Mouse (Mus musculus) hindbrain, embryonic 13.5 days (tissue): ENCODE data around the gene Krtap4-16. TPM values are rescaled to one million over a fixed set of nuclear protein-coding genes. Genes with fewer than 3 reads are reported as not detected.
"Not testable (repeated sequence)": the region's sequence is repeated elsewhere in the genome, so short reads cannot be mapped to it uniquely, and the experiment has no call there.

Experiments used
- ATAC-seq: fragments of 200-750 bp; cut with Nextera tagmentation; 2 replicates; pipeline ENCODE4 v1.8.0; 2017; ENCODE audit warnings: moderate TSS enrichment; ENCODE audit not compliant: low FRiP score
- H3K27ac ChIP-seq: fragments of 300-500 bp; sonication (generic); 2 replicates; pipeline ENCODE4 v1.5.1; 2015; ENCODE audit warnings: inconsistent platforms, mild to moderate bottlenecking, moderate library complexity
- H3K27me3 ChIP-seq: fragments of 300-500 bp; sonication (generic); 2 replicates; pipeline ENCODE4 v1.6.1; 2015; ENCODE audit warnings: mild to moderate bottlenecking, inconsistent platforms
- H3K36me3 ChIP-seq: fragments of 300-500 bp; sonication (generic); 2 replicates; pipeline ENCODE4 v1.6.1; 2015; ENCODE audit warnings: mild to moderate bottlenecking, inconsistent platforms
- H3K4me1 ChIP-seq: fragments of 300-500 bp; sonication (generic); replicated peaks from 2 replicates; pipeline ENCODE4 v1.6.1; 2015; ENCODE audit warnings: inconsistent platforms
- H3K4me2 ChIP-seq: fragments of 300-500 bp; sonication (generic); 2 replicates; pipeline ENCODE4 v1.6.1; 2015; ENCODE audit warnings: inconsistent platforms, mild to moderate bottlenecking, moderate library complexity
- H3K4me3 ChIP-seq: fragments of 300-500 bp; sonication (generic); 2 replicates; pipeline ENCODE4 v1.5.1; 2015; ENCODE audit warnings: mild to moderate bottlenecking, inconsistent platforms
- H3K9ac ChIP-seq: fragments of 300-500 bp; sonication (generic); 2 replicates; pipeline ENCODE4 v1.6.1; 2015; ENCODE audit warnings: mild to moderate bottlenecking, inconsistent platforms
- H3K9me3 ChIP-seq: fragments of 300-500 bp; sonication (generic); 2 replicates; pipeline ENCODE4 v1.6.1; 2016; ENCODE audit warnings: inconsistent platforms
- WGBS: fragments of 180-500 bp; shearing (Covaris S2); methylation state at CpG from one replicate; pipeline ENCODE4 v1.1.7; 2015; 5-methylcytosine and 5-hydroxymethylcytosine counted together
- polyA plus RNA-seq: library from polyadenylated mRNA; unstranded; fragments of >200 nt; fragmentation: Nextera tagmentation; extraction: Ambion mirVana; gene quantifications from 2 replicates; pipeline ENCODE4 v1.2.1, GENCODE M21; 2015

The Krtap4-16 gene
- polyA plus RNA-seq, result not detected in 2 replicates

DNA sequence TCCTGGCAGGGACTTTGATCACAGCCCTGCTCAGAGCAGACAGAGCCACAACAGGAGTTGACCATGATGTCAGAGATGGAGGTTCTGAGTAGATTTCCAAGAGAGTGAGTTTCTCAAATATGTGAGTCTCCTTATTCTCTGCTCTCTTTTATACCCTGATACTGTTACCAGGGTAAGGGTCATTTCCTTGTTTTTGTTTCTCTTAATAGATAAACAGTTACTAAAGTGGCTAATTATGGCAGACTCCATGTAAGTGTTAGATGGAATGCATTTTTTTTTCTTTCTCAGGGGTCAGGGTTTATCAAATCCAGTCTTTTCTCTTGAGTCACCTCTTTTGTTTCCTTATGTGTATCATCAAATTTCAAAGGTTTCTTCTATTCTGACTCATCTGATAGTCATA lies at the start of gene Krtap4-16:
Gene Krtap4-16 (minus strand): TSS at position 101 of the 400 bp plus-strand sequence.
- Histone ChIP-seq H3K9ac (no peak within 1 kb of the TSS), H3K36me3 (no peaks in the 10 kb centered on the region), H3K27ac (no peak within 1 kb of the TSS), H3K27me3 (no peaks in the 10 kb centered on the region), H3K4me2 (no peak within 1 kb of the TSS), H3K4me3 (no peak within 1 kb of the TSS), H3K4me1 (no peaks in the 10 kb centered on the region), H3K9me3 (no peaks in the 10 kb centered on the region)
- no peak for ATAC-seq

DNA sequence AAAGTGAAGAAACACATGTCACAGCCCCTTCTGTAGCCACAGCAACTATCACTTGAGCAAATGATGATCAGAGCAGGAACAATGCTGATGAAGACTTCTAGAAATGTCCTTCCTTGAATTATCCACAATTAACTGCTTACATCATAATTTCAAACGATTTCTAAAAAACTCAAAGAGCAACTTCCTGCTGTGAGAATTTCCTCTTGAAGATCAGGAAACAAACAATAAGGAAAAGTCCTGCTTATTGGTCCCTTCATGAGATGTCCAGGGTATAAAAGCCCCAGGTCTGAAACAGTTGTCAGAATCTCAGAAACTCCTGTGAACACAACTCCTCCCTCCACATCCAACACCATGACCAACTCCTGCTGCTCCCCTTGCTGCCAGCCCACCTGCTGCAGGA lies 27.5 kb upstream of the Krtap4-16 start, which contains the start of gene Gm11567:
Gene Gm11567 (plus strand): TSS at position 301 of the 400 bp plus-strand sequence.
- 74% methylated on average over 1 of the region's 1 CpGs for WGBS
- not testable (repeated sequence) for H3K27ac ChIP-seq, ATAC-seq, H3K36me3 ChIP-seq, H3K4me2 ChIP-seq, H3K4me3 ChIP-seq, H3K27me3 ChIP-seq, H3K9ac ChIP-seq, H3K9me3 ChIP-seq, H3K4me1 ChIP-seq

DNA sequence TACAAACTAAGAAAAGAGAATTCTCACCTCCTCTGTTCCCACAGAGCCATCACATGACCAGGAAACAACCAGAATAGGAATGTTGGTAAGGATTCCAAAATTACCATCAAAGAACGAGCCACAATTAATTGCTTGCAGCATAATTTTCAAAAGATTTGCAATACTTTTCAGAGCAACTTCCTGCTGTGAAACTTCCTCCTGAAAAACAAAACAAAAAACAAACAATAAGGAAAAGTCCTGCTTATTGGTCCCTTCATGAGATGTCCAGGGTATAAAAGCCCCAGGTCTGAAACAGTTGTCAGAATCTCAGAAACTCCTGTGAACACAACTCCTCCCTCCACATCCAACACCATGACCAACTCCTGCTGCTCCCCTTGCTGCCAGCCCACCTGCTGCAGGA lies 21.7 kb upstream of the Krtap4-16 start, which contains the start of gene Krtap9-1:
Gene Krtap9-1 (plus strand): TSS at position 301 of the 400 bp plus-strand sequence.
- not testable (repeated sequence) for ATAC-seq, H3K9me3 ChIP-seq, H3K4me1 ChIP-seq, H3K27me3 ChIP-seq, H3K36me3 ChIP-seq, H3K27ac ChIP-seq, H3K4me2 ChIP-seq, H3K4me3 ChIP-seq, H3K9ac ChIP-seq
- 82% methylated on average over 1 of the region's 1 CpGs for WGBS

DNA sequence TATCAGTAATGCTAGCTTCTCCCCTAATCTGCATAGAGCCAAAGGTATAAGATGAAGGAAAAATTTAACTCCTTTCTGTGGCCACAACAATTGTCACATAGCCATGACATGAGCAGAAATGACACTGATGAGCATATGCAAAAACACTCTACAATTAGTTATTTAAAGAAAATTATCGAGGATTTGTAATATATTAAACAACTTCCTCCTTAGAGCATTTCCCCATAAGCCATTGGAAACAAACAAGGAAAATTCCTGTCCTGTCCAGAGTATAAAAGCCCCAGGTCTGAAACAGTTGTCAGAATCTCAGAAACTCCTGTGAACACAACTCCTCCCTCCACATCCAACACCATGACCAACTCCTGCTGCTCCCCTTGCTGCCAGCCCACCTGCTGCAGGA lies 12.8 kb upstream of the Krtap4-16 start, which contains the start of gene Gm11559:
Gene Gm11559 (plus strand): TSS at position 301 of the 400 bp plus-strand sequence.
- not testable (repeated sequence) for H3K9me3 ChIP-seq, H3K4me3 ChIP-seq, H3K9ac ChIP-seq, H3K27me3 ChIP-seq, H3K36me3 ChIP-seq, ATAC-seq, H3K27ac ChIP-seq, H3K4me2 ChIP-seq, H3K4me1 ChIP-seq
- 82% methylated on average over 1 of the region's 1 CpGs for WGBS

DNA sequence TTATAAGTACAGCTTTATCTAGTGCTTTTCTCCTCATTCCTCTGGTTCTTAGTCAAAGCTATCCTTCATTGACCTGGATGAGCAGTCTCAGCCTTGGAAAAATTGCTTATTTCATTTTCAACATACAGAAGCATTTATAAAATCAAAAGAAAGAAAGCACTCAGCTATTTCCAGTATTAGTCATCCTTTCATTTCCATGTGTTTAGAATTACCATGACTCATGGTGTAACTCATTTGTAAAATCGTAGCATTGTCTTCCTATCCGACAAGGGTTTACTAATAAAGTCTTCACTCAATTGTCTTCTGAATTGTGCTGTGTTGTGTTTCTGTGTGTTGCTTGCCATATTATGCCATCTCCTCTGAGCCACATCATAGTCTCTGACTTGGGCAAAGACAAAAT lies 7.4 kb upstream of the Krtap4-16 start:
- H3K4me3 ChIP-seq, result no peak overlapping the region
- WGBS, result 88% methylated on average over 2 of the region's 2 CpGs

DNA sequence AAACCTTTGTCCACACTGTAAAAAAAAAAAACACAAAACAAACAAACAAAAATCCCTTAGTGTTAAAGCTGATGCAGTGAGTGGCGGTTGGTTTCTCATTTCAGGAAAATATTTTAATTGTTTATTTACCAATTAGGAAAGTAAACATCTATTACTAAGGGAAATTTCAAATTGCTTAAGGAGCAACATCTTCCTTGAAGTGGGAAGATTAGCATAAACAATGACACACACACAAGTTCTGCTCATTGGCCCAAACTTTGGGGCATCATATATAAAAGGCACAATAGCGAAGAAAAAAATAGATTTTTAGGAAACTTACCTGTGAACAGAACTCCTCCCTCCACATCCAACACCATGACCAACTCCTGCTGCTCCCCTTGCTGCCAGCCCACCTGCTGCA lies 6.2 kb upstream of the Krtap4-16 start, which contains the start of gene Gm11568:
Gene Gm11568 (plus strand): TSS at position 301 of the 400 bp plus-strand sequence.
- no peak for ATAC-seq
- no peaks in the 10 kb centered on the region for H3K36me3 ChIP-seq
- H3K9ac ChIP-seq, result no peak within 1 kb of the TSS
- no peaks in the 10 kb centered on the region for H3K27me3 ChIP-seq
- no peak within 1 kb of the TSS for H3K4me3 ChIP-seq
- no peak within 1 kb of the TSS for H3K4me2 ChIP-seq
- no peak within 1 kb of the TSS for H3K27ac ChIP-seq
- H3K9me3 ChIP-seq, result no peaks in the 10 kb centered on the region
- H3K4me1 ChIP-seq, result no peaks in the 10 kb centered on the region
- 88% methylated on average over 2 of the region's 2 CpGs for WGBS

More for the DNA sequence above, 7.4 kb upstream of the Krtap4-16 start:
- no peak overlapping the region for H3K9ac ChIP-seq
- H3K36me3 ChIP-seq, result no peaks in the 10 kb centered on the region
- no peaks in the 10 kb centered on the region for H3K9me3 ChIP-seq
- H3K4me2 ChIP-seq, result no peak overlapping the region
- H3K27me3 ChIP-seq, result no peaks in the 10 kb centered on the region
- ATAC-seq, result no peak
- H3K4me1 ChIP-seq, result no peaks in the 10 kb centered on the region
- H3K27ac ChIP-seq, result no peak overlapping the region

DNA sequence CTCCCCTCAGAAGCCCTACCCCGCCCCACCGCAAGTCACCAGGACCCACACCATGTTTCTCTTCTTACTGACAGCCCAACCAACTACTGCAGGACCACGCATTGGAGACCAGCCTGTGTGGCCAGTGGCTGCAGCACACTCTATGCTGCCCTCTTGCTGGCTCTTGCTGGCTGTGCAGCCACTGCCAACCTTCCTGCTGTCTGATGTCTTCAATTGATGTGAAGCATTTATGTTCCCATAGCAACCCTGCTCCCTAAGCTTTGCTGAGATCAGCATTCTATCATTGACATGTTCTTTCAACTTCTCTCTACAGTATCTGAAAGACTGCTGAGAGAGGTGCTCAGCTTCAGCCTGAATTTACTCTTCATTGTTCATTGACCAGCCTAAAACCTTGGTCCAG lies 2.7 kb upstream of the Krtap4-16 start:
- no peak overlapping the region for H3K27ac ChIP-seq
- no peak overlapping the region for H3K4me2 ChIP-seq
- ATAC-seq, result no peak
- no peaks in the 10 kb centered on the region for H3K27me3 ChIP-seq
- H3K9me3 ChIP-seq, result no peaks in the 10 kb centered on the region
- no peak overlapping the region for H3K4me3 ChIP-seq
- no peaks in the 10 kb centered on the region for H3K36me3 ChIP-seq
- H3K4me1 ChIP-seq, result no peaks in the 10 kb centered on the region
- no peak overlapping the region for H3K9ac ChIP-seq
- WGBS, result 66% methylated on average over 3 of the region's 3 CpGs

DNA sequence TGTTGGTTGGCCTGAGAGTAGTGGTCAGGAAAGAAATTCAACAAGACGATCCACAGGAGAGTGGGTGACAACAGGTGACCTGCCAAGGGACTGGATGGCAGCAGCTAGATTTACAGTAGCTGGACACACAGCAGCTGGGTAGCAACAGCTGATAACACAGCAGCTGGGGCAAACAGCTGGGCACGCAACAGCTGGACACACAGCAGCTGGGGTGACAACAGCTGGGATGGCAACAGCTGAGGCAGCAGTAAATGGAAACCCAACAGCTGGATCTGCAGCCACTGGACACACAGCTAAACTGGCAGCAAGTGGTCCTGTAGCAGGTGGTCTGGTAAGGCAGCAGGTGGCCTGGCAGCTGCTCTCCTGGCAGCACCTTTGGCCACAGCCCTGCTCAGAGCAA lies 4.7 kb downstream of the Krtap4-16 start:
- H3K9ac ChIP-seq, result no peak overlapping the region
- H3K27ac ChIP-seq, result no peak overlapping the region
- H3K9me3 ChIP-seq, result no peaks in the 10 kb centered on the region
- H3K27me3 ChIP-seq, result no peaks in the 10 kb centered on the region
- no peak overlapping the region for H3K4me3 ChIP-seq
- WGBS, result 93% methylated on average over 2 of the region's 2 CpGs
- no peak overlapping the region for H3K4me2 ChIP-seq
- no peaks in the 10 kb centered on the region for H3K4me1 ChIP-seq
- H3K36me3 ChIP-seq, result no peaks in the 10 kb centered on the region
- no peak for ATAC-seq

DNA sequence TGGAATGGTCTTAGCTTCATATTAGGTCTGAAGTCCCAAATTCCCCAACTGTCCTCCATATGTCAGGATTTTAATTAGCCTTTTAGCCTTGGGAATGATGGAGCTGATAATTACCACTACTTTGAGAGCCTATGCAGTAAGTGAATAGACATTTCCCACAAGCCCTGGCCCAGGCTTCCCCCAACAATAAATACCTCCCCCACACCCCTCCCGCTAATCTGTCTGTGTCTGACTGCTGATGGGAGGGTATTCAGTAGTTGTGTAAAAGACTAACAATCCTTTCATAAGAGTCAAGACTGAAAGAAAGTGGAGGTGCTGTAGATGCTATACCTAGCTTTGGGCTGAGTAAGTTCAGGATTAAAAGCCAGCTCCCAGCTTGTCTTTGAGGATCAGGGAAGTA lies 9.2 kb downstream of the Krtap4-16 start:
- WGBS, result 87% methylated on average over 1 of the region's 1 CpGs
- Histone ChIP-seq H3K36me3 (no peaks in the 10 kb centered on the region), H3K4me2 (no peak overlapping the region), H3K9me3 (no peaks in the 10 kb centered on the region), H3K4me3 (no peak overlapping the region), H3K27me3 (no peaks in the 10 kb centered on the region), H3K4me1 (no peaks in the 10 kb centered on the region), H3K9ac (no peak overlapping the region), H3K27ac (no peak overlapping the region)
- ATAC-seq, result no peak

DNA sequence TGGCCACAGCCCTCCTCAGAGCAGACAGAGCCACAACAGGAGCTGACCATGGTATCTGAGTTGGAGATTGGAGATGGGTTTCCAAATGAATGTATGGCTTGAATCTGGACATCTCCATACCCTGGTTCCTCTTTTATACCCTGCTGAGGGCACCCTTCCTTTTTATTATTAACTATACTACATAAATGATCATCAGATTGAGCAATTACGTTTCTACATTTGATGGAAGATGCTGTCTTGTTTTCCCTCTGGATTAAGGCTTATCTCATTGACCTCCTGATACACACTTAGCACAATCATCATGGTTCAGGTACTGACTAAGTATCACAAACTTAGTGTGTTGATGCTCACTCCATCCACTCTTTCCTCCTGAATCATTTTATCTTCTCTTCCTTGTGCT lies 13.4 kb downstream of the Krtap4-16 start, which contains the start of gene 2300003K06Rik:
Gene 2300003K06Rik (minus strand): TSS at position 101 of the 400 bp plus-strand sequence.
- Histone ChIP-seq H3K4me1 (no peaks in the 10 kb centered on the region), H3K4me3 (no peak within 1 kb of the TSS), H3K9ac (no peak within 1 kb of the TSS), H3K4me2 (no peak within 1 kb of the TSS), H3K27me3 (no peaks in the 10 kb centered on the region), H3K36me3 (no peaks in the 10 kb centered on the region), H3K9me3 (no peaks in the 10 kb centered on the region), H3K27ac (no peak within 1 kb of the TSS)
- 79% methylated on average over 1 of the region's 1 CpGs for WGBS
- no peak for ATAC-seq

DNA sequence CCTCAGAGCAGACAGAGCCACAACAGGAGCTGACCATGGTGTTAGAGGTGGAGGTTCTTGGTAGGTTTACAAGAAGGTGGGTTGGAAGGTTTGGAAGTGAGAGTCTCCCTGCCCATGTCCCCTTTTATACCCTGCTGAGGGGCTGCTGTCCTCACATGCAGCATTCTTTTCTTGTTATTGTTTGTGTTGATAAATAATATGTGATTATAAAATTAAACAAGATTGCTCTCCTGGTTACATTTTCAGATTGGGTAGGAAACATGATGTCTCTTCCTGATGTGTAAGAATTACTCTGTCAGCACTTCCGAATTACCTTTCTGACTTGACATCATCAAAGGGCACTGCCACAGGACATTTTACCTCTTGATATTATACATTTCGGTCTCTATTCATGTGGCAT lies 35.8 kb downstream of the Krtap4-16 start, which contains the start of gene Gm11564:
Gene Gm11564 (minus strand): TSS at position 101 of the 400 bp plus-strand sequence.
- 90% methylated on average over 2 of the region's 2 CpGs for WGBS
- not testable (repeated sequence) for H3K27me3 ChIP-seq, H3K36me3 ChIP-seq, H3K9ac ChIP-seq, H3K4me1 ChIP-seq, H3K4me3 ChIP-seq, H3K27ac ChIP-seq, H3K4me2 ChIP-seq, H3K9me3 ChIP-seq, ATAC-seq

DNA sequence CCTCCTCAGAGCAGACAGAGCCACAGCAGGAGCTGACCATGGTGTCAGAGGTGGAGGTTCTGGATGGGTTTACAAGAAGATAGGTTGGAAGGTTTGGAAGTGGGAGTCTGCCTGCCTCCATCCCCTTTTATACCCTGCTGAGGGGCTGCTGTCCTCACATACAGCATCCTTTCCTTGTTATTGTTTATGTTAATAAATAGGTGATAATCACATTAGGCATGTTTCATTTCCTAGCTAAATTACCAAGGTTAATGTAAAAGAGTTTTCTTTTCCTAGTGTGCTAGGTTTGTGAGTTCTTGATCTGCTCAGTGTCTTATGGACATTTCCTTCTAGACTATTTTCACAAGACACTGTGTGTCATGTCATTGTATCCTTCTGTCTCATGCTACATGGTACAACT lies 41.6 kb downstream of the Krtap4-16 start, which contains the start of gene Krtap4-13:
Gene Krtap4-13 (minus strand): TSS at position 101 of the 400 bp plus-strand sequence.
- H3K36me3 ChIP-seq, H3K9ac ChIP-seq, ATAC-seq, H3K4me1 ChIP-seq, H3K4me3 ChIP-seq, H3K9me3 ChIP-seq, H3K4me2 ChIP-seq, H3K27ac ChIP-seq, H3K27me3 ChIP-seq: not testable (repeated sequence)

DNA sequence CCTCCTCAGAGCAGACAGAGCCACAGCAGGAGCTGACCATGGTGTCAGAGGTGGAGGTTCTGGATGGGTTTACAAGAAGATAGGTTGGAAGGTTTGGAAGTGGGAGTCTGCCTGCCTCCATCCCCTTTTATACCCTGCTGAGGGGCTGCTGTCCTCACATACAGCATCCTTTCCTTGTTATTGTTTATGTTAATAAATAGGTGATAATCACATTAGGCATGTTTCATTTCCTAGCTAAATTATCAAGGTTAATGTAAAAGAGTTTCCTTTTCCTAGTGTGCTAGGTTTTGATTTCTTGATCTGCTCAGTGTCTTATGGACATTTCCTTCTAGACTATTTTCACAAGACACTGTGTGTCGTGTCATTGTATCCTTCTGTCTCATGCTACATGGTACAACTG lies 47.1 kb downstream of the Krtap4-16 start, which contains the start of gene Gm11554:
Gene Gm11554 (minus strand): TSS at position 101 of the 400 bp plus-strand sequence.
- H3K4me2 ChIP-seq, H3K9me3 ChIP-seq, H3K27me3 ChIP-seq, H3K4me1 ChIP-seq, H3K9ac ChIP-seq, H3K36me3 ChIP-seq, ATAC-seq, H3K27ac ChIP-seq, H3K4me3 ChIP-seq: not testable (repeated sequence)
- no CpG with 5 or more reads among the region's 1 CpGs for WGBS
